Mouse (Mus musculus): ENCODE measurements around the gene Cd44. TPM values are rescaled to one million over a fixed set of nuclear protein-coding genes. Genes with fewer than 3 reads are reported as not detected.

Cd44 gene
- total and polyA plus RNA-seq, 3 experiments, result 102 to 153 (median 112) TPM

- Histone ChIP-seq H3K27ac (ENCODE audit: insufficient read depth, low read depth) (no peak overlapping the region), H3K27me3 (replicated peaks) (no peaks in the 10 kb centered on the region), H3K4me3 (replicated peaks in 1 of 3; ENCODE audit: low read depth in 2 of 3, low read length in 2 of 3, poor library complexity in 1 of 3) (no peak overlapping the region), H3K4me2 (ENCODE audit: insufficient read depth, low read depth, poor library complexity, severe bottlenecking) (no peak overlapping the region), H3K9me3 (replicated peaks; ENCODE audit: low read length) (no peaks in the 10 kb centered on the region), H3K4me1 (ENCODE audit: control insufficient read depth in 1 of 2, insufficient read depth in 2 of 2) (peaks cover 14 to 35% of the 10 kb centered on the region in 2 experiments), H3K79me2 (replicated peaks; ENCODE audit: control insufficient read depth, extremely low read depth, insufficient read depth, poor library complexity, severe bottlenecking) (no peaks in the 10 kb centered on the region), H3K9ac (ENCODE audit: insufficient read depth, low read depth) (no peak overlapping the region), H3K36me3 (replicated peaks in 1 of 2; ENCODE audit: control insufficient read depth in 1 of 2, insufficient read depth in 1 of 2, low read length in 1 of 2) (no peaks in the 10 kb centered on the region)
- TF ChIP-seq NRF1 (IDR thresholded peaks at IDR 0.05; ENCODE audit: low read depth, low read length) (no peak), MAZ (IDR thresholded peaks at IDR 0.05; ENCODE audit: low read depth, low read length) (no peak), RAD21 (IDR thresholded peaks at IDR 0.05; ENCODE audit: low read depth, low read length) (no peak), CTCF (conservative IDR thresholded peaks at IDR 0.05 in 1 of 2, IDR thresholded peaks at IDR 0.05 in 1 of 2; ENCODE audit: low read depth in 2 of 2, low read length in 2 of 2) (no peak), EP300 (IDR thresholded peaks at IDR 0.05; ENCODE audit: low read length) (no peak), JUN (IDR thresholded peaks at IDR 0.05; ENCODE audit: insufficient read depth, low read depth, low read length) (no peak)
- DNase-seq (ENCODE audit: extremely low read depth), result no peak
- in situ Hi-C loops (cut with MboI; ENCODE audit: low pct_ligation_motif_present, low pct_unique_long_range_greater_than_20kb, low sequenced_read_pairs) (no loop called here), dilution Hi-C loops (cut with MboI; ENCODE audit: extremely low pct_ligation_motif_present, extremely low pct_unique_long_range_greater_than_20kb, low sequenced_read_pairs) (no loop called here)
These were observed 136.7 kb downstream of the Cd44 start for GRCm38 (mm10) chr2:102764602-102765374.

GRCm38 (mm10) chr2:102763991-102764390 is 137.5 kb downstream of the Cd44 start:
- Histone ChIP-seq H3K4me2 (ENCODE audit: insufficient read depth, low read depth, poor library complexity, severe bottlenecking) (no peak overlapping the region), H3K4me3 (replicated peaks in 1 of 3; ENCODE audit: low read depth in 2 of 3, low read length in 2 of 3, poor library complexity in 1 of 3) (no peak overlapping the region), H3K9me3 (replicated peaks; ENCODE audit: low read length) (no peaks in the 10 kb centered on the region), H3K27me3 (replicated peaks) (no peaks in the 10 kb centered on the region), H3K9ac (ENCODE audit: insufficient read depth, low read depth) (no peak overlapping the region), H3K36me3 (replicated peaks in 1 of 2; ENCODE audit: control insufficient read depth in 1 of 2, insufficient read depth in 1 of 2, low read length in 1 of 2) (no peaks in the 10 kb centered on the region), H3K4me1 (ENCODE audit: control insufficient read depth in 1 of 2, insufficient read depth in 2 of 2) (peaks cover 18 to 43% of the 10 kb centered on the region in 2 experiments), H3K79me2 (replicated peaks; ENCODE audit: control insufficient read depth, extremely low read depth, insufficient read depth, poor library complexity, severe bottlenecking) (no peaks in the 10 kb centered on the region), H3K27ac (ENCODE audit: insufficient read depth, low read depth) (no peak overlapping the region)
- TF ChIP-seq GABPA (IDR thresholded peaks at IDR 0.05; ENCODE audit: insufficient replicate concordance, low read depth, low read length) (no peak), SIN3A (IDR thresholded peaks at IDR 0.05; ENCODE audit: low read length) (no peak), ZMIZ1 (IDR thresholded peaks at IDR 0.05; ENCODE audit: low read depth, low read length) (no peak), CHD2 (IDR thresholded peaks at IDR 0.05; ENCODE audit: low read length) (no peak), JUND (conservative IDR thresholded peaks at IDR 0.05; ENCODE audit: low read depth, low read length) (no peak), CTCF (conservative IDR thresholded peaks at IDR 0.05 in 1 of 2, IDR thresholded peaks at IDR 0.05 in 1 of 2; ENCODE audit: low read depth in 2 of 2, low read length in 2 of 2) (no peak), ETS1 (conservative IDR thresholded peaks at IDR 0.05; ENCODE audit: low read depth, low read length) (no peak), RCOR1 (conservative IDR thresholded peaks at IDR 0.05; ENCODE audit: low read depth, low read length) (no peak), MAX (IDR thresholded peaks at IDR 0.05; ENCODE audit: low read length) (no peak), E2F4 (IDR thresholded peaks at IDR 0.05; ENCODE audit: insufficient replicate concordance, low read depth, low read length) (no peak), MEF2A (IDR thresholded peaks at IDR 0.05; ENCODE audit: borderline replicate concordance, low read depth, low read length) (no peak), ZKSCAN1 (IDR thresholded peaks at IDR 0.05; ENCODE audit: borderline replicate concordance, low read depth, low read length) (no peak), MAFK (IDR thresholded peaks at IDR 0.05; ENCODE audit: insufficient replicate concordance, low read length) (no peak), USF2 (conservative IDR thresholded peaks at IDR 0.05; ENCODE audit: low read depth, low read length) (no peak), MXI1 (IDR thresholded peaks at IDR 0.05; ENCODE audit: low read depth, low read length) (no peak), NRF1 (IDR thresholded peaks at IDR 0.05; ENCODE audit: low read depth, low read length) (no peak), MYC (IDR thresholded peaks at IDR 0.05; ENCODE audit: low read depth, low read length) (no peak), POLR2AphosphoS2 (IDR thresholded peaks at IDR 0.05; ENCODE audit: low read depth, low read length) (no peak), PAX5 (IDR thresholded peaks at IDR 0.05; ENCODE audit: low read length) (no peak), TBP (conservative IDR thresholded peaks at IDR 0.05; ENCODE audit: low read depth, low read length) (no peak)
- DNase-seq (ENCODE audit: extremely low read depth), result no peak
- dilution Hi-C loops (cut with MboI; ENCODE audit: extremely low pct_ligation_motif_present, extremely low pct_unique_long_range_greater_than_20kb, low sequenced_read_pairs), result no loop called here
- in situ Hi-C loops (cut with MboI; ENCODE audit: low pct_ligation_motif_present, low pct_unique_long_range_greater_than_20kb, low sequenced_read_pairs), result no loop called here

Measured in CH12.LX (cell line).